Mouse (Mus musculus) ES-E14 (cell line): ENCODE results near the gene Tmem98. TPM values are rescaled to one million over a fixed set of nuclear protein-coding genes. Genes with fewer than 3 reads are reported as not detected.

Experiments
- DNase-seq: peaks from one replicate; pipeline ENCODE4 v3.0.0-alpha.2; 2013; ENCODE audit warnings: low read depth, low spot score
- H3K27ac ChIP-seq: 2 replicates; pipeline ENCODE4 v1.5.1; 2012; ENCODE audit warnings: low read depth, mild to moderate bottlenecking, low read length, moderate library complexity, mixed read lengths; ENCODE audit not compliant: poor library complexity, insufficient read depth, severe bottlenecking
- H3K36me3 ChIP-seq: 2 replicates; pipeline ENCODE4 v1.6.1; 2012; ENCODE audit warnings: mild to moderate bottlenecking, low read length, moderate library complexity, mixed read lengths; ENCODE audit not compliant: control insufficient read depth, poor library complexity, insufficient read depth, severe bottlenecking
- H3K4me1 ChIP-seq, 2 experiments: fragments of 150-350 bp in 1 of 2; sonication (generic) in 1 of 2; 2 replicates each; pipeline ENCODE4 v1.6.1; 2012; ENCODE audit warnings: low read length in 2 of 2, mild to moderate bottlenecking in 1 of 2, mixed read lengths in 1 of 2; ENCODE audit not compliant: control insufficient read depth in 2 of 2, insufficient read depth in 2 of 2, poor library complexity in 1 of 2
- H3K4me3 ChIP-seq, 2 experiments: fragments of 150-350 bp in 1 of 2; sonication (generic) in 1 of 2; 2 replicates each; pipeline ENCODE4 v1.5.1; 2012; ENCODE audit warnings: low read length in 2 of 2, low read depth in 1 of 2, mild to moderate bottlenecking in 1 of 2, mixed read lengths in 1 of 2; ENCODE audit not compliant: insufficient read depth in 1 of 2, poor library complexity in 1 of 2, severe bottlenecking in 1 of 2
- H3K9ac ChIP-seq: 2 replicates; pipeline ENCODE4 v1.6.1; 2012; ENCODE audit warnings: low read depth, mild to moderate bottlenecking, low read length, mixed read lengths; ENCODE audit not compliant: poor library complexity, insufficient read depth, severe bottlenecking
- H3K9me3 ChIP-seq: fragments of 150-350 bp; sonication (generic); 2 replicates; pipeline ENCODE4 v1.6.1; 2012; ENCODE audit warnings: low read depth, mild to moderate bottlenecking, low read length; ENCODE audit not compliant: control insufficient read depth, insufficient read depth
- CHD2 ChIP-seq: IDR thresholded peaks from 2 replicates; pipeline ENCODE4 v1.6.1; 2014; ENCODE audit warnings: mild to moderate bottlenecking, low read depth, low read length, inconsistent platforms
- HCFC1 ChIP-seq: IDR thresholded peaks from 2 replicates; pipeline ENCODE4 v1.6.1; 2012; ENCODE audit warnings: low read length, inconsistent platforms, borderline replicate concordance; ENCODE audit not compliant: insufficient read depth
- MAFK ChIP-seq: IDR thresholded peaks from 2 replicates; pipeline ENCODE4 v1.6.1; 2014; ENCODE audit warnings: mild to moderate bottlenecking, low read depth, low read length, inconsistent platforms; ENCODE audit not compliant: insufficient read depth
- ZC3H11A ChIP-seq: IDR thresholded peaks from 2 replicates; pipeline ENCODE4 v1.6.1; 2012; ENCODE audit warnings: low read depth, mild to moderate bottlenecking, inconsistent platforms, low read length, borderline replicate concordance
- ZNF384 ChIP-seq: IDR thresholded peaks from 2 replicates; pipeline ENCODE4 v1.6.1; 2012; ENCODE audit warnings: low read depth, low read length, inconsistent platforms
- in situ Hi-C, 2 experiments: fragments of 600-800 bp; cut with MboI; formaldehyde crosslinking; loops; one replicate each; pipeline ENCODE4 v1.15.1; 2025; ENCODE audit warnings: low sequenced_read_pairs in 2 of 2, inconsistent platforms in 1 of 2; ENCODE audit not compliant: unreplicated experiment in 2 of 2
- total RNA-seq: library from RNA; depleted of rRNA; stranded (reverse); fragments of 300-350 nt; gene quantifications from 2 replicates; pipeline ENCODE4 v1.2.3, GENCODE M21; 2012

The Tmem98 gene
- total RNA-seq, 1 experiment: 12.1 TPM

DNA sequence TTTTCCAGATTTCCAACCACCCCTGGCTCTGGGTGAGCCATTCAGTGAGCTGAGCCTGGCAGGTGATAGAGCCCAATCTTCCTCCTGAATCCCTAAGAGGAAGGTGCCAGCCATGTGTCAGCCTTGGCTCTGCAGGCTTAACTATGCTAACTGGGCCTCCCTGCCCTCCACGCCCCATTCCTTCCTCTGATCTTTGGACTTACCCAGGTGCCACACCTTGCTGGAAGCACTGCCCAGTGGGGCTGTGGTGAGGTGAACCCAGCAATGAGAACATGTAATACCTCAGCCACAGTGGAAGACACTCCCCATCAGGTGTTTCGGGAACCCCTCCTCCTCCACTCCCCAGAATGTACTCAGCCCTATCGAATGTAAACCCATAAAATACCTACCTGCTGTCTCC lies 10.1 kb downstream of the Tmem98 start:
- Histone ChIP-seq H3K4me3 (no peak overlapping the region), H3K9me3 (no peaks in the 10 kb centered on the region), H3K9ac (no peak overlapping the region), H3K27ac (no peak overlapping the region), H3K36me3 (no peaks in the 10 kb centered on the region), H3K4me1 (peaks cover 5 to 22% of the 10 kb centered on the region in 2 experiments)
- no peak for TF ChIP-seq ZNF384
- no peak for TF ChIP-seq CHD2
- TF ChIP-seq MAFK: no peak
- no peak for DNase-seq
- in situ Hi-C loops: no loop called here

DNA sequence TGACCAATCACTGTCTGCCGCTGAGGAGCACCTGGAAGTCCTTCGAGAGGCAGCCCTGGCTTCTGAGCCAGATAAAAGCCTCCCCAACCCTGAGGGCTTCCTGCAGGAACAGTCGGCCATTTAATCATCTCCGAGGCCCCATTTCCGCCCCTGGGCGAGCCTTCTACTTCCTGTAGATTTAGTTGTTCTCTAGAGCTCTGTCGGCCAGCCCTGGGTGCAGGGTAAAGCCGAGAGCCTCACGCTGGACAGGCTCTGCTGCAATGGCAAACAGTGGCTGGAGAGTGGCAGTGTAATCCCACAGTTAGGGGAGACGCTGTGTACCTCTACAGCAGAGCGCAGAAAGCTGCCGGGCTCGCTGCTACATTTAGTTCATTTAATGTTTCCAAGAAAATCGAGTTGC lies 11.3 kb downstream of the Tmem98 start:
- DNase-seq: no peak
- Histone ChIP-seq H3K4me3 (peak overlapping the region in 1 of 2 experiments; percentile 46; a peak in 2 of 4 replicates), H3K27ac (no peak overlapping the region), H3K9ac (no peak overlapping the region), H3K4me1 (peaks cover 5 to 22% of the 10 kb centered on the region in 2 experiments), H3K36me3 (no peaks in the 10 kb centered on the region), H3K9me3 (no peaks in the 10 kb centered on the region)
- no peak for TF ChIP-seq HCFC1
- no peak for TF ChIP-seq ZNF384
- no peak for TF ChIP-seq CHD2
- no peak for TF ChIP-seq ZC3H11A
- no peak for TF ChIP-seq MAFK
- in situ Hi-C loops: no loop called here

GRCm38 (mm10) chr11:80821794-80822193 lies 11.8 kb downstream of the Tmem98 start:
- no peak for DNase-seq
- in situ Hi-C loops: no loop called here
- H3K9me3 ChIP-seq: no peaks in the 10 kb centered on the region
- H3K36me3 ChIP-seq: no peaks in the 10 kb centered on the region
- H3K9ac ChIP-seq: no peak overlapping the region
- TF ChIP-seq MAFK: no peak
- TF ChIP-seq ZNF384: no peak
- no peak for TF ChIP-seq ZC3H11A
- H3K27ac ChIP-seq: no peak overlapping the region
- peaks cover 5 to 22% of the 10 kb centered on the region in 2 experiments for H3K4me1 ChIP-seq
- H3K4me3 ChIP-seq: no peak overlapping the region

DNA sequence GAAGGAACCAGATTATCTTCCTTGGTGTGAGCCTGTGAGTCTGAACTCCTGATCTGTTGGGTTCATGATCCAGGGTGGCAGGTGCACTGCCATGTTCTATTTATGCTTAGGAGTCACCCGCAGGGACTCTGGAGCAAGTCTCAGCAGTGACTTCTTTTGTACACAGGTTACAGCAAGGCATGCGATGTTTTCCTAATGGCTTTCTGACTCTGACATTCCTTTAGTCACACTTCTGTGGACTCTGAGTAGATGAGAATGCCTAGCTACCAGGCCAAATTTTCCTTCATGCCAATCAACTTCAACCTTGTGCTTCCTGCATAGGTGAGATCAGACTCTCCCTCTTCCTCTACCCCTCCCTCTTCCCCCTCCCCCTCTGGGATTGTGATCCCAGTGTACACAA lies 25.4 kb downstream of the Tmem98 start:
- Histone ChIP-seq H3K4me3 (no peak overlapping the region), H3K9ac (no peak overlapping the region), H3K4me1 (peaks cover 0 to 2% of the 10 kb centered on the region in 2 experiments; a peak in 1 of 4 replicates), H3K36me3 (no peaks in the 10 kb centered on the region), H3K27ac (no peak overlapping the region), H3K9me3 (no peaks in the 10 kb centered on the region)
- in situ Hi-C loops: no loop called here
- TF ChIP-seq MAFK (no peak), HCFC1 (no peak), CHD2 (no peak), ZC3H11A (no peak), ZNF384 (no peak)
- no peak for DNase-seq

DNA sequence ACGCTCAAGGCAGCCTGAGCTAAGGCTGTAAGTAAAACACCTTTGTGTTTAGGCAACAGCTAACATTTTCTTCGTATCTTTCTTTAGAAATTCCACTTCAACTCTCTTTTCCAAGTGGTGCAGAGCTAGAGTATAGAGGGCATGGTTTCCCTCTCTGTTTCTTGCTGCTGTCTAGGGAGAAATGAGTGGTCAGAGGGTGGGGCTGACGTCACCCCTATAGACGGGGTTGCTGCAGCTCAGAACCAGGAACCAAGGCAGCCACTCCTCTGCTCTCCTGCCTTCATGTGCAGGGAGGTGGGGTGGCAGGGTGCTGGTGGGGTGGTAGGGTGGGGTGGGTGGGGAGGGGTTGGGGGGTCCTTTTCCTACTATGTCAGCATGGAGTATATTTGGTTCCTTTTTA lies 25.9 kb downstream of the Tmem98 start:
- no peak overlapping the region for H3K27ac ChIP-seq
- peaks cover 0 to 2% of the 10 kb centered on the region in 2 experiments; a peak in 1 of 4 replicates for H3K4me1 ChIP-seq
- H3K9ac ChIP-seq: no peak overlapping the region
- no peak for TF ChIP-seq HCFC1
- no peak for TF ChIP-seq ZC3H11A
- no peak for TF ChIP-seq MAFK
- TF ChIP-seq CHD2: no peak
- TF ChIP-seq ZNF384: no peak
- in situ Hi-C loops: no loop called here
- DNase-seq: no peak
- H3K9me3 ChIP-seq: no peaks in the 10 kb centered on the region
- no peaks in the 10 kb centered on the region for H3K36me3 ChIP-seq
- no peak overlapping the region for H3K4me3 ChIP-seq
